ENCODE assay signal across 8 mouse cellular contexts in genomic region chr13:31820587-31821017, GRCm38 (mm10). TPM values are rescaled to one million over a fixed set of nuclear protein-coding genes. Genes with fewer than 3 reads are reported as not detected.
DNase-seq lines count a peak whose midpoint lies in the region; ATAC-seq and TF ChIP-seq lines count a peak whose summit lies in the region.

No protein-coding gene starts in this region.

- H3K9ac ChIP-seq in forebrain, embryonic 13.5 days, result peak overlapping the region; percentile 31
- H3K9ac ChIP-seq in hindbrain, postnatal 0 days (replicated peaks; ENCODE audit: low read length), result peak overlapping the region; percentile 37
- H3K9ac ChIP-seq in liver, embryonic 15.5 days, result no peak overlapping the region
- no peak overlapping the region for H3K9ac ChIP-seq in stomach, embryonic 14.5 days (replicated peaks; ENCODE audit: low read depth, low read length)

- H3K9me3 ChIP-seq in forebrain, embryonic 13.5 days (replicated peaks), result no peaks in the 10 kb centered on the region
- H3K9me3 ChIP-seq in hindbrain, postnatal 0 days (ENCODE audit: low read length), result no peaks in the 10 kb centered on the region
- H3K9me3 ChIP-seq in liver, embryonic 15.5 days (replicated peaks), result no peaks in the 10 kb centered on the region
- no peaks in the 10 kb centered on the region for H3K9me3 ChIP-seq in stomach, embryonic 14.5 days (ENCODE audit: control insufficient read depth, low read depth, low read length)

- ATAC-seq in forebrain, embryonic 13.5 days, result peak; percentile 65; the same call in 1 of the 2 replicates
- ATAC-seq in hindbrain, postnatal 0 days, result peak; percentile 84; the same call in 1 of the 2 replicates
- peak; percentile 70 for ATAC-seq in liver, embryonic 15.5 days (ENCODE audit: insufficient read depth)
- ATAC-seq in stomach, embryonic 14.5 days (ENCODE audit: insufficient number of reproducible peaks, insufficient read depth, low FRiP score, low read depth), result peak; percentile 70; the same call in 1 of the 2 replicates

- H3K36me3 ChIP-seq in forebrain, embryonic 13.5 days (ENCODE audit: poor library complexity, severe bottlenecking), result no peaks in the 10 kb centered on the region
- H3K36me3 ChIP-seq in hindbrain, postnatal 0 days (ENCODE audit: insufficient read depth, low read length), result no peaks in the 10 kb centered on the region
- no peaks in the 10 kb centered on the region for H3K36me3 ChIP-seq in liver, embryonic 15.5 days (replicated peaks)
- no peaks in the 10 kb centered on the region for H3K36me3 ChIP-seq in stomach, embryonic 14.5 days (ENCODE audit: control insufficient read depth, insufficient read depth, low read length)

- H3K27ac ChIP-seq in forebrain, embryonic 13.5 days, result no peak overlapping the region
- 0 out of 2 replicates have a peak overlapping the region, but pooled peaks have one; percentile 15 for H3K27ac ChIP-seq in hindbrain, postnatal 0 days
- no peak overlapping the region for H3K27ac ChIP-seq in liver, embryonic 15.5 days (replicated peaks)
- no peak overlapping the region for H3K27ac ChIP-seq in stomach, embryonic 14.5 days (ENCODE audit: low read length)

- DNase-seq in 3T3-L1 (ENCODE audit: low read depth, low spot score) (peak; percentile 60), ZHBTc4 (ENCODE audit: low read depth, low spot score) (peak; percentile 50)
- DNase-seq in hindbrain, postnatal 0 days (ENCODE audit: low spot score), result peak; percentile 50
- DNase-seq in frontal cortex, postnatal 25 days (ENCODE audit: low spot score in 2 of 2), result no peak
- DNase-seq in right cerebral cortex, postnatal 36 days (ENCODE audit: low spot score in 2 of 2), result no peak

- peak overlapping the region; percentile 48 for H3K4me2 ChIP-seq in forebrain, embryonic 13.5 days
- peak overlapping the region; percentile 52 for H3K4me2 ChIP-seq in hindbrain, postnatal 0 days (ENCODE audit: low read depth, low read length)
- H3K4me2 ChIP-seq in liver, embryonic 15.5 days, result peak overlapping the region; percentile 48
- peak overlapping the region; percentile 43 for H3K4me2 ChIP-seq in stomach, embryonic 14.5 days (replicated peaks; ENCODE audit: low read depth, low read length)

- peaks cover 72% of the 10 kb centered on the region for H3K27me3 ChIP-seq in forebrain, embryonic 13.5 days
- peaks cover 25% of the 10 kb centered on the region for H3K27me3 ChIP-seq in hindbrain, postnatal 0 days (ENCODE audit: insufficient read depth, low read length)
- peaks cover 50% of the 10 kb centered on the region for H3K27me3 ChIP-seq in liver, embryonic 15.5 days
- H3K27me3 ChIP-seq in stomach, embryonic 14.5 days (ENCODE audit: control insufficient read depth, insufficient read depth, low read length), result peaks cover 37% of the 10 kb centered on the region

- WGBS in forebrain, embryonic 13.5 days, result 3% methylated on average over 16 of the region's 16 CpGs
- WGBS in hindbrain, postnatal 0 days, result 8% methylated on average over 16 of the region's 16 CpGs
- WGBS in liver, embryonic 15.5 days (ENCODE audit: insufficient replicate concordance), result 11% methylated on average over 16 of the region's 16 CpGs
- WGBS in stomach, embryonic 14.5 days, result 6% methylated on average over 16 of the region's 16 CpGs

- TF ChIP-seq CTCF in hindbrain, postnatal 0 days (IDR thresholded peaks at IDR 0.05; ENCODE audit: low read depth), result no peak

- H3K4me3 ChIP-seq in forebrain, embryonic 13.5 days, result peak overlapping the region; percentile 27
- H3K4me3 ChIP-seq in hindbrain, postnatal 0 days (ENCODE audit: low read length), result peak overlapping the region; percentile 29
- H3K4me3 ChIP-seq in liver, embryonic 15.5 days (replicated peaks), result peak overlapping the region; percentile 26; the same call in 1 of the 2 replicates
- H3K4me3 ChIP-seq in stomach, embryonic 14.5 days (ENCODE audit: low read depth, low read length), result peak overlapping the region; percentile 29

- peaks cover 3% of the 10 kb centered on the region; the same call in 1 of the 2 replicates for H3K4me1 ChIP-seq in forebrain, embryonic 13.5 days
- H3K4me1 ChIP-seq in hindbrain, postnatal 0 days (ENCODE audit: insufficient read depth, low read length), result 0 out of 2 replicates have a peak, but pooled peaks cover 4% of the 10 kb centered on the region
- H3K4me1 ChIP-seq in liver, embryonic 15.5 days (replicated peaks), result no peaks in the 10 kb centered on the region
- H3K4me1 ChIP-seq in stomach, embryonic 14.5 days (ENCODE audit: control insufficient read depth, insufficient read depth, low read length), result no peaks in the 10 kb centered on the region

RNA-seq across cellular contexts. Expression of gene Foxc1, which starts 14.2 kb away (rescaled TPM):
- 0.65 and 1.1 TPM in 2 replicates for polyA plus RNA-seq in forebrain, embryonic 13.5 days (2015; fragmentation: Nextera tagmentation; extraction: Ambion mirVana)
- total RNA-seq in hindbrain, postnatal 0 days (2014; rRNA removed), result 11.9 and 16.2 TPM in 2 replicates
- polyA plus RNA-seq in hindbrain, postnatal 0 days (2015; fragmentation: Nextera tagmentation; extraction: Ambion mirVana), result 1.8 and 2.0 TPM in 2 replicates
- polyA plus RNA-seq in liver, embryonic 15.5 days (2015; fragmentation: Nextera tagmentation; extraction: Ambion mirVana), result 0.01 TPM in 1 of 2 replicates, not detected in the other
- polyA plus RNA-seq in stomach, embryonic 14.5 days (2014; fragmentation: Nextera tagmentation; extraction: Ambion mirVana), result 0.33 and 0.55 TPM in 2 replicates

Comparison
In these comparisons a context has a peak if more than half of its experiments do, and no peak if none do; other contexts are left out.
1. DNase-seq: peak in 3T3-L1 (single experiment), ZHBTc4 (single experiment) and hindbrain, postnatal 0 days (single experiment); none in frontal cortex, postnatal 25 days (0 of 2) and right cerebral cortex, postnatal 36 days (0 of 2).
2. H3K9ac ChIP-seq: peak in forebrain, embryonic 13.5 days (single experiment) and hindbrain, postnatal 0 days (single experiment); none in liver, embryonic 15.5 days (single experiment) and stomach, embryonic 14.5 days (single experiment).
3. Peak in every context shown above with its lines, with median percentiles within 50 percentile points of each other: ATAC-seq, H3K4me2 ChIP-seq and H3K4me3 ChIP-seq.